Mouse (Mus musculus) erythroblast, embryonic 14.5 days (primary cell): ENCODE measurements around the gene Chd5. TPM values are rescaled to one million over a fixed set of nuclear protein-coding genes. Genes with fewer than 3 reads are reported as not detected.

ENCODE experiments used
- H3K27me3 ChIP-seq: 2 replicates; pipeline ENCODE4 v1.6.1; 2012; ENCODE audit warnings: inconsistent platforms; ENCODE audit not compliant: control insufficient read depth
- H3K36me3 ChIP-seq: 2 replicates; pipeline ENCODE4 v1.6.1; 2012; ENCODE audit warnings: mild to moderate bottlenecking, inconsistent platforms; ENCODE audit not compliant: control insufficient read depth
- H3K4me1 ChIP-seq: 2 replicates; pipeline ENCODE4 v1.6.1; 2012; ENCODE audit warnings: inconsistent platforms; ENCODE audit not compliant: control insufficient read depth
- H3K4me3 ChIP-seq: replicated peaks from 2 replicates; pipeline ENCODE3; 2012; ENCODE audit warnings: moderate library complexity, mild to moderate bottlenecking, inconsistent platforms
- H3K9me3 ChIP-seq: 2 replicates; pipeline ENCODE4 v1.6.1; 2012; ENCODE audit warnings: low read length, inconsistent platforms, mixed read lengths; ENCODE audit not compliant: control insufficient read depth
- GATA1 ChIP-seq: IDR thresholded peaks from 2 replicates; pipeline ENCODE4 v1.6.1; 2012; ENCODE audit warnings: low read length, inconsistent platforms, mixed read lengths
- TAL1 ChIP-seq: IDR thresholded peaks from 3 replicates; pipeline ENCODE4 v1.6.1; 2012; ENCODE audit warnings: low read length, inconsistent platforms, mixed read lengths
- polyA plus RNA-seq: library from polyadenylated mRNA; stranded (reverse); fragments of >175 nt; gene quantifications from 2 replicates; pipeline ENCODE4 v1.2.3, GENCODE M21; 2012

The Chd5 gene
- polyA plus RNA-seq, 1 experiment = 0.02 TPM

DNA sequence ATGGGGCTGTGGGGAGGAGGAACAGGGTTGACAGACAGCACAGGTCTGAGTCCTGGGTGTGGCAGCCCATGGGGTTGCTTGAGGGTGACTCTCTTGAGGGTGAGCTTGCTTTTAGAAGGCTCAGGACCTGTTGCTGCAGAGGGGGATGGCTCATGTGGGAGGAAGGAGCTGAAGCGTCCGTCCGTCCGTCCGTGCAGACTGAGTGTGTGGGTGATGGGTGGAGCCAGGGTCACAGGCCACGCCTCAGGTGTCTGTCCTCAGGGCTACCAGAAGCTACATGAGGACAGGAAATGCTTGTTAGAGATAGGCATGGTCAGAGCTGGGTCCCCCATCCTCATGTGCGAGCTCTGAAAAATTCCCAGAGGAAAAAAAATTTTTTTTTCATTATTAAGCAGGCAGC lies 6.2 kb downstream of the Chd5 start:
- Histone ChIP-seq H3K4me3 (no peak overlapping the region), H3K9me3 (no peaks in the 10 kb centered on the region), H3K27me3 (peaks cover 49% of the 10 kb centered on the region), H3K4me1 (peaks cover 7% of the 10 kb centered on the region), H3K36me3 (no peaks in the 10 kb centered on the region)
- TF ChIP-seq GATA1 (no peak), TAL1 (no peak)

- H3K36me3 ChIP-seq = no peaks in the 10 kb centered on the region
- H3K4me1 ChIP-seq = peaks cover 7% of the 10 kb centered on the region
- no peak overlapping the region for H3K4me3 ChIP-seq
- H3K9me3 ChIP-seq = no peaks in the 10 kb centered on the region
- TF ChIP-seq GATA1 (no peak), TAL1 (no peak)
- H3K27me3 ChIP-seq = peaks cover 46% of the 10 kb centered on the region
Observed at GRCm38 (mm10) chr4:152345120-152345889, 6.9 kb downstream of the Chd5 start.

GRCm38 (mm10) chr4:152349837-152350381 lies 11.5 kb downstream of the Chd5 start:
- peaks cover 29% of the 10 kb centered on the region for H3K27me3 ChIP-seq

GRCm38 (mm10) chr4:152350722-152351421 lies 12.4 kb downstream of the Chd5 start:
- peaks cover 29% of the 10 kb centered on the region for H3K27me3 ChIP-seq
- H3K9me3 ChIP-seq = no peaks in the 10 kb centered on the region
- H3K36me3 ChIP-seq = no peaks in the 10 kb centered on the region
- no peak for TF ChIP-seq TAL1
- no peak for TF ChIP-seq GATA1
- no peak overlapping the region for H3K4me3 ChIP-seq
- no peaks in the 10 kb centered on the region for H3K4me1 ChIP-seq

More at GRCm38 (mm10) chr4:152349837-152350381, 11.5 kb downstream of the Chd5 start:
- Histone ChIP-seq H3K36me3 (no peaks in the 10 kb centered on the region), H3K4me1 (no peaks in the 10 kb centered on the region), H3K9me3 (no peaks in the 10 kb centered on the region), H3K4me3 (no peak overlapping the region)
- no peak for TF ChIP-seq GATA1
- no peak for TF ChIP-seq TAL1

- Histone ChIP-seq H3K4me1 (no peaks in the 10 kb centered on the region), H3K27me3 (peaks cover 29% of the 10 kb centered on the region), H3K9me3 (no peaks in the 10 kb centered on the region), H3K36me3 (no peaks in the 10 kb centered on the region), H3K4me3 (no peak overlapping the region)
- TF ChIP-seq GATA1 = no peak
- TF ChIP-seq TAL1 = no peak
Observed at GRCm38 (mm10) chr4:152351422-152352305, 13.2 kb downstream of the Chd5 start.

- H3K27me3 ChIP-seq = peaks cover 21% of the 10 kb centered on the region
- no peaks in the 10 kb centered on the region for H3K36me3 ChIP-seq
- H3K4me3 ChIP-seq = no peak overlapping the region
- no peak for TF ChIP-seq GATA1
- TF ChIP-seq TAL1 = no peak
- H3K9me3 ChIP-seq = no peaks in the 10 kb centered on the region
- no peaks in the 10 kb centered on the region for H3K4me1 ChIP-seq
Observed at GRCm38 (mm10) chr4:152353886-152354637, 15.6 kb downstream of the Chd5 start.

DNA sequence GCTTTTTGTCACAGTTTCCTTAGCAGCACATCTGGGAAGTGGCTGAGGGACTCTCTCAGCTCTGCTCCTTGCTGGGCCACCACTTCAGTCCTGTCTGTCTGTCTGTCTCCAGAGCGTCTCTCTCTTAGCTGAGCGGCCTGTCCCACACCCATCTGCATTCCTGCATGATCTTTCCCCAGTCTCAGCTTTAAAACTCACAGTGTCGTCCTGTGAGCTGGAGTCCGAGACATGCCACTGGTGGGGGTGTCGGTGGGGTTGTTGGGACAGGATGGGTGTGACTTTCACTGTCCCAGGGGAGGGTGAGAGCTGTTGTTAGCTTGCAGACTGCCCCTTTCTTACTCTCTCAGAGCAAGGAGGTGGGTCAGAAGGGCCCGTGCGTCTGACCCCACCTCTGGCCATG lies 17.2 kb downstream of the Chd5 start:
- Histone ChIP-seq H3K36me3 (no peaks in the 10 kb centered on the region), H3K9me3 (no peaks in the 10 kb centered on the region), H3K27me3 (peaks cover 13% of the 10 kb centered on the region), H3K4me1 (peaks cover 3% of the 10 kb centered on the region), H3K4me3 (no peak overlapping the region)
- no peak for TF ChIP-seq GATA1
- no peak for TF ChIP-seq TAL1

- peaks cover 7% of the 10 kb centered on the region for H3K4me1 ChIP-seq
- H3K36me3 ChIP-seq = no peaks in the 10 kb centered on the region
- H3K9me3 ChIP-seq = no peaks in the 10 kb centered on the region
- peaks cover 4% of the 10 kb centered on the region for H3K27me3 ChIP-seq
- no peak for TF ChIP-seq TAL1
- no peak overlapping the region for H3K4me3 ChIP-seq
Observed at GRCm38 (mm10) chr4:152359700-152360099, 21.2 kb downstream of the Chd5 start.
